Mouse (Mus musculus) bone marrow, adult 2 months (tissue): ENCODE measurements around the gene Traf4.

ENCODE experiments used
- CTCF ChIP-seq: fragments of 200-500 bp; IDR thresholded peaks from 2 replicates; pipeline ENCODE4 v1.5.1; 2011; ENCODE audit warnings: low read length, control low read depth; ENCODE audit not compliant: control insufficient read depth, insufficient read depth
- POLR2A ChIP-seq: fragments of 200-500 bp; IDR thresholded peaks from 2 replicates; pipeline ENCODE4 v1.6.1; 2011; ENCODE audit warnings: low read depth, mild to moderate bottlenecking, control low read depth, low read length, borderline replicate concordance; ENCODE audit not compliant: control insufficient read depth

- TF ChIP-seq CTCF (no peak), POLR2A (no peak)
Measured at GRCm38 (mm10) chr11:78113616-78114015, 51.8 kb downstream of the Traf4 start.
